Mouse (Mus musculus) neural tube, embryonic 15.5 days (tissue): Measurements from ENCODE around the gene Abcb6. TPM values are rescaled to one million over a fixed set of nuclear protein-coding genes. Genes with fewer than 3 reads are reported as not detected.

ENCODE experiments used
- ATAC-seq: fragments of 200-750 bp; cut with Nextera tagmentation; 2 replicates; pipeline ENCODE4 v1.8.0; 2017; ENCODE audit warnings: mild to moderate bottlenecking, moderate TSS enrichment, moderate library complexity; ENCODE audit not compliant: low FRiP score
- H3K27ac ChIP-seq: fragments of 300-500 bp; sonication (generic); replicated peaks from 2 replicates; pipeline ENCODE4 v1.5.1; 2015; ENCODE audit warnings: mild to moderate bottlenecking, inconsistent platforms
- H3K27me3 ChIP-seq: fragments of 300-500 bp; sonication (generic); replicated peaks from 2 replicates; pipeline ENCODE4 v1.6.1; 2015; ENCODE audit warnings: inconsistent platforms
- H3K36me3 ChIP-seq: fragments of 300-500 bp; sonication (generic); 2 replicates; pipeline ENCODE4 v1.6.1; 2015; ENCODE audit warnings: inconsistent platforms
- H3K4me1 ChIP-seq: fragments of 300-500 bp; sonication (generic); 2 replicates; pipeline ENCODE4 v1.6.1; 2015; ENCODE audit warnings: inconsistent platforms
- H3K4me2 ChIP-seq: fragments of 300-500 bp; sonication (generic); 2 replicates; pipeline ENCODE4 v1.6.1; 2015; ENCODE audit warnings: inconsistent platforms, mild to moderate bottlenecking, moderate library complexity
- H3K4me3 ChIP-seq: fragments of 300-500 bp; sonication (generic); replicated peaks from 2 replicates; pipeline ENCODE4 v1.5.1; 2015; ENCODE audit warnings: mild to moderate bottlenecking, inconsistent platforms
- H3K9ac ChIP-seq: fragments of 300-500 bp; sonication (generic); replicated peaks from 2 replicates; pipeline ENCODE4 v1.6.1; 2015; ENCODE audit warnings: mild to moderate bottlenecking, inconsistent platforms
- H3K9me3 ChIP-seq: fragments of 300-500 bp; sonication (generic); replicated peaks from 2 replicates; pipeline ENCODE4 v1.6.1; 2016; ENCODE audit warnings: inconsistent platforms
- WGBS: fragments of 180-500 bp; shearing (Covaris S2); methylation state at CpG from one replicate; pipeline ENCODE4 v1.1.7; 2015; ENCODE audit warnings: mixed read lengths; 5-methylcytosine and 5-hydroxymethylcytosine counted together
- polyA plus RNA-seq: library from polyadenylated mRNA; unstranded; fragments of >200 nt; fragmentation: Nextera tagmentation; extraction: Ambion mirVana; gene quantifications from 2 replicates; pipeline ENCODE4 v1.2.1, GENCODE M21; 2015

Abcb6 gene
- polyA plus RNA-seq, 1 experiment from 2014 or later: 54.9 TPM

DNA sequence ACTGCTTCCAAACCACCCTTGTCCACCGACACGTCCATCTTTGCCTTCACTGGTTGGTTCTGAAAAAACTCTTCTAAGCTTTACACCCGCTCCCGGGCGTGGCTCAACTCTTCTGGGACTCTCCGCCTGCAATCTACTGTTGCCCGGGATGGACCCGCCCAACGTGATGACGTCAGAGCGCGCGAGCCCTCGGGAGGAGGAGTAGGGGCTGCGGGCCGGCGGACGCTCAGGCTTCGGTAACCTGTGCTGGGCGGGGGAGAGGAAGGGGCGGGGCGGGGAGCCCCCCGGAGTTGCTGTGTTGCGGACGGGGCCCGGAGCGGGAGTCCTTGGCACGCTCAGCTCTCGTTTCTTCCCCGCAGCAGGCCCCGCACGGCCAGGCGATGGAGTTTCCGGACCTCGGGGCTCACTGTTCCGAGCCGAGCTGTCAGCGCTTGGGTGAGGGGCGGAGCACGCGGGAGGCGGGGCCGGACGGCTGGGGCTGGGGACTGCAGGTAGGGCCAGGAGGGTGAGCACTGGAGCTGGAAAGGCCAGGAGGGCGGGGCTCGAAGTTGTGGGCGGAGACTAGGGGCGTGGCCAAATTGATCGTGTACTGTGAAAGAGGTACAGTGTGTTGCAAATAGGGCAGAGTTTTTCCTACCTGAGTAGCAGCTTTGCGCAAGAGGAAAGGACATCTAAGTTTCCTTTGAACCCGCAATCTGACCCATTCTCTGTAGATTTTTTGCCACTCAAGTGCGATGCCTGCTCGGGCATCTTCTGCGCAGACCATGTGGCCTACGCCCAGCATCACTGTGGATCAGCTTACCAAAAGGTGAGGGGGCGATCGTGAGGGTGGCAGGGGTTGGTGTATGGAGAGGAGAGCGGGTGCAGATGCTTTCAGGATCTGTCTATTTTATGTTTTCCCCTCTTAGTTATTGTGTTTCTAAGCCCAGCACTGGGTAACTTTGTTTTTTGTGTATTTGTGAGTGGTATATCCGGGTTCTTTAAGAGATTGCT is 11.4 kb downstream of the Abcb6 start, which contains the start of gene Zfand2b:
Gene Zfand2b, plus strand, starts transcription at position 175 of the 993 bp plus-strand sequence.
- WGBS: under 1% methylated on average over 52 of the region's 59 CpGs
- H3K36me3 ChIP-seq: peaks cover 36% of the 10 kb centered on the region
- no peaks in the 10 kb centered on the region for H3K27me3 ChIP-seq
- H3K4me3 ChIP-seq: peak within 1 kb of the TSS; percentile 89
- peak; percentile 97 for ATAC-seq
- peak within 1 kb of the TSS; percentile 79 for H3K4me2 ChIP-seq
- peaks cover 21% of the 10 kb centered on the region for H3K4me1 ChIP-seq
- H3K27ac ChIP-seq: peak within 1 kb of the TSS; percentile 96
- peak within 1 kb of the TSS; percentile 83 for H3K9ac ChIP-seq
- no peaks in the 10 kb centered on the region for H3K9me3 ChIP-seq

DNA sequence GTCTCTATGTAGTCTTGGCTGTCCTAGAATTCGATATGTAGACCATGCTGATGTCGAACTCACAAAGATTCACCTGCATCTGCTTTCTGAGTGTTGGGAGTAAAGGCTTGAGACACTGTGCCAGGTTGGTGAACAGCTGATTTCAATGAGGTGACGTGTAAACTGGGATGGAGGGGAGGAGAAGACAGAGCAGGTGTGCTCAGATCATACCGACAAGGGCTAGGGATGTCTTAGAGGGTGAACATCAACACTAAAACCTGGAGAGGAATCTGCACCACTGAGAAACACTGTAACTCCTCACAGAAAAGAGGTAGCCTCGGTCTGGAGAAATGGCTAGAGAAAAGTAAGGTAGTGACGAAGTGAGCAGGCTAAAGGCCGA is 12.1 kb downstream of the Abcb6 start:
- peak overlapping the region; percentile 79 for H3K4me2 ChIP-seq
- WGBS: 9% methylated on average over 7 of the region's 7 CpGs
- ATAC-seq: peak; percentile 56

DNA sequence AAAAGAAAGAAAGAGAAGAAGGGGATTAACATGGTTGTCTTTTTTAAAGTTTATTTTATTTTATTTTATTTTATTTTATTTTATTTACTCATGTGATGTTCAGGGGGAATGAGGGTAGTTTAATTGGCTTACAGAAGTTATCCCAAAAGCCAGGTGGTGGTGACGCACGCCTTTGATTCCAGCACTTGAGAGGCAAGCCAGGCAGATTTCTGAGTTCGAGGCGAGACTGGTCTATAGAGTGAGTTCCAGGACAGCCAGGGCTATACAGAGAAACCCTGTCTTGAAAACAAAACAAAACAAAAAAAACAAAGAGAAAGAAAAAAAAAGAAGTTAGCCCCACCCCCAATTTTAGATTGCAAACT is 20.0 kb downstream of the Abcb6 start:
- no peak for ATAC-seq
- Histone ChIP-seq H3K4me3 (no peak overlapping the region), H3K27ac (no peak overlapping the region), H3K4me2 (no peak overlapping the region), H3K9ac (no peak overlapping the region), H3K27me3 (no peaks in the 10 kb centered on the region), H3K4me1 (no peaks in the 10 kb centered on the region), H3K9me3 (no peaks in the 10 kb centered on the region), H3K36me3 (no peaks in the 10 kb centered on the region)
- WGBS: 92% methylated on average over 4 of the region's 4 CpGs

More for the DNA sequence above, 12.1 kb downstream of the Abcb6 start:
- Histone ChIP-seq H3K27me3 (no peaks in the 10 kb centered on the region), H3K9me3 (no peaks in the 10 kb centered on the region), H3K4me1 (peaks cover 21% of the 10 kb centered on the region), H3K27ac (peak overlapping the region; percentile 96), H3K9ac (peak overlapping the region; percentile 83; the same call in 1 of the 2 replicates), H3K4me3 (peak overlapping the region; percentile 89), H3K36me3 (peaks cover 30% of the 10 kb centered on the region)

DNA sequence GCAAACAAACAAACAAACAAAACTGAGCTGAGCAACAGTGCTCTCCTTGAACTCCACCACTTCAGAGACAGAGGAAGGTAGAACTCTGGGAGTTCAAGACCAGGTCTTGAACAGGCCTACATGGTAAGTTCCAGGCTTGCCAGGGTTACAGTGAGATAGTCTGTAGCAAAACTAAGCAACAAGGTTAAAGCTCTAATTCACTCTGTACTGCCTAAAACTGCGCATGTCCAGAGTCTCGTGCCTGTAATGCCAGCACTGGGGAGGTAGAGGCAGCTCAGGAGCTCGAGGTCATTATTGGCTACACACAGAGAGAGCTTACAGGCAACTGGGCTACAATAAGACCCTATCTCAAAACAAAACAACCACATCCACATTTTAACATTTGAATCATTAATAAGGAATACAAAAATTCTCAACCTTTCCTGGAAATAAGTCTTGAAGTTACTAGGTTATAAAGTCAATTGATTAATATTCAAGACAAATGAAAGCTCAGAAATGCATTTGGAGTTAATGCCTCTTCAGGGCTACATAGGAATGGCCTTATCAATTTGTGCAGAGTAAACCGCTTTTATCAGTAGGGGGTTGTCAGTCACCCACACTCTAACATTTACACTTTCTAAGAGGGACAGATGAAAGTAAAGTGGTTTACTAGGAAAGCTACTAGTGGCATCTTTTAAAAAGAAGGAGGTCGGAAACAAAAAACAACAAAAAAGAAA is 20.5 kb downstream of the Abcb6 start:
- H3K4me2 ChIP-seq: no peak overlapping the region
- H3K9ac ChIP-seq: no peak overlapping the region
- H3K4me3 ChIP-seq: no peak overlapping the region
- H3K27me3 ChIP-seq: no peaks in the 10 kb centered on the region
- no peaks in the 10 kb centered on the region for H3K9me3 ChIP-seq
- ATAC-seq: no peak
- H3K4me1 ChIP-seq: no peaks in the 10 kb centered on the region
- 83% methylated on average over 5 of the region's 5 CpGs for WGBS
- H3K36me3 ChIP-seq: no peaks in the 10 kb centered on the region
- no peak overlapping the region for H3K27ac ChIP-seq

DNA sequence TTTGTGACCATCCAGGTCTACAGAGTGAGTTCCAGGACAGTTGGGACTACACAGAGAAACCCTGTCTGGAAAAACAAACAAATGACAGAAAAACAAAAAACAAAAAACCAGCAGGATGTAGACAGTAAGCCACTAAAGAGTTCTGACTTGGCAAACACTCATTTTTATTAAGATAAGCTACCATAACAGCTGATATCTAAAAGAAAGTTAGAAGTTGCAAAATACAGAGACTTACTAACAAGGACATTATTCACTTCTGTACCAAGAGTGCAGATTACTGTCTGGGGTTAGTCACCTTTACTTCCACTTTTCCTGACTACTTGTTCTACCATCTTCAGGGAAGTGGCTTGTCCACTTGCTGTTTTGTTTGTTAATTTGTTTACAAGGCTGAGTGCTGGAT is 21.2 kb downstream of the Abcb6 start:
- Histone ChIP-seq H3K27ac (no peak overlapping the region), H3K27me3 (no peaks in the 10 kb centered on the region), H3K4me3 (no peak overlapping the region), H3K4me2 (no peak overlapping the region), H3K4me1 (no peaks in the 10 kb centered on the region), H3K9me3 (no peaks in the 10 kb centered on the region), H3K36me3 (no peaks in the 10 kb centered on the region), H3K9ac (no peak overlapping the region)
- no peak for ATAC-seq

DNA sequence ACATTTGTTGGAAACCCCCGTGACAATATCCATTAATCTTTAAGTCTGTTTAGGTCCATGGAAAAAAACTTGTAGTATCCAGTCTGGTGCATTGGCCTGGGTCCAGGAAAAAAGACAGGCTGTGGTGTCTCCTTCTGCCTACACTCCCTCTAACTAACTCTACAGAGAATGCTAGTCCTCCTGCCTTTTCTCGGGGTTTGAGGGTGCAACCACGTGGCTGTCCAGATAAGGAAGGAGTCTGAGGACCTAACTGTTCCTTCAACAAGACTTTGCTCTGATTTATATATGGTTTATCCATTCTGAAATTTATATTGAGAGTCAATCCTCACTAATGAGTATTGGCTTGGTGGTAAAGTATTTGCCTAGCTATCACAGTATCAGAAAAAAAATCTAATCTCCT is 24.4 kb downstream of the Abcb6 start:
- Histone ChIP-seq H3K4me1 (no peaks in the 10 kb centered on the region), H3K9ac (no peak overlapping the region), H3K9me3 (no peaks in the 10 kb centered on the region), H3K27ac (no peak overlapping the region), H3K4me2 (no peak overlapping the region), H3K4me3 (no peak overlapping the region), H3K36me3 (no peaks in the 10 kb centered on the region), H3K27me3 (no peaks in the 10 kb centered on the region)
- no peak for ATAC-seq
- WGBS: 74% methylated on average over 3 of the region's 3 CpGs

DNA sequence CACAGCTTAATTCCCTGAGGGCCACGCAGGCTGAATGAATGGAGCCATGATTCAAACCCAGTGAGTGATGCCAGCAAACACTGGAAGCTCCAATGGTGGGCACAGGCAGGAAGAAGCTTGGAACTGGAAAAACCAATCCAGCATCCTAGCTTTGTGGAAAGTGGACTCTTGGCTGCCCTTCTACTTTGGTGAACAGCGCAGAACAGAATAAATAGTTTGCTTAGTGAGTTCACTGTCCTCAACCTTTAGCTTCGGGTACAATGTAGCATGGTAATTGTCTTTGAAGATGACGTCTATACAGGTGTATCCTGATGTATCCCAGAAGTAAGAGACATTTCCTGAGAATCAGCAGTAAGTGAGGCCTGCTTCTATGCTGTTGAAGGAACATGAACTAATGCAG is 31.5 kb downstream of the Abcb6 start:
- H3K4me2 ChIP-seq: no peak overlapping the region
- H3K4me1 ChIP-seq: peaks cover 15% of the 10 kb centered on the region
- H3K9me3 ChIP-seq: no peaks in the 10 kb centered on the region
- no peak overlapping the region for H3K9ac ChIP-seq
- peaks cover 46% of the 10 kb centered on the region for H3K36me3 ChIP-seq
- no peak overlapping the region for H3K27ac ChIP-seq
- no peak overlapping the region for H3K4me3 ChIP-seq
- WGBS: 90% methylated on average over 4 of the region's 4 CpGs
- no peak for ATAC-seq
- no peaks in the 10 kb centered on the region for H3K27me3 ChIP-seq

DNA sequence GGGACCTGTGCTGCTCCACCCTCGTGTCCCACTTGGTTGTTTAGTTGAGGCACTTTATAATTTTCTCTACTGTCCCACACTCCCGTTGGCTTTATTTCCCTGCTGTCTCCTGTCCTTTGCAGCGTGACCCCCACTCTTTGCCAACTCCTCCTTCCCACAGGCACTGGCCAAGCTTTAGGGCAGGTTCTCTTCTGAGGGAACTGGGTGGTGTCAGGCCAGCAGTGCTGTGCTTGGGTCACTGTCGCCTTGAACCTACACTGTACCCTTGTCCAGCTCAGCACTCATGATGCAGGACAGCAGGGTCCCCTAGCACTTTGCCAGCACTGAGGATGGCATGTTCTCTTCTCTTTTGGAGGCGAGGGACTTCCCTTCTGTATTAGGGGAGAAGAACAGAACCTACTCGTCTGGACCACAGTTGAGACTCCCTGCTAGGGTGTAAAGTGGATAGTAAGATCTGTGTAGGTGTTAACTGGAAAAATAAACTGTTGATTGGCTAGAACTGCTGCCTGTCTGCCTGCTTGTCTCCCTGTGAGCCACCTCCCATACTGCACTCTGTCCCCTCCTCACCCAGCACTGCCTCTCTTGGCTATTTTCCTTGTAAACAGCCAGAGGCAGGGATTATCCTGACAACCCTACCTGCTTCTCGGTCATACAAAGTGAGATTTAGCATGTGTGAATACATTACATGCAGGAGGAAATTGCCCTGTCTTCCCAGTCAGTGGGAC is 32.6 kb downstream of the Abcb6 start:
- H3K4me1 ChIP-seq: peaks cover 17% of the 10 kb centered on the region
- H3K27me3 ChIP-seq: no peaks in the 10 kb centered on the region
- peaks cover 46% of the 10 kb centered on the region for H3K36me3 ChIP-seq
- H3K4me3 ChIP-seq: no peak overlapping the region
- no peak overlapping the region for H3K4me2 ChIP-seq
- no peak overlapping the region for H3K9ac ChIP-seq
- WGBS: 90% methylated on average over 7 of the region's 7 CpGs
- no peaks in the 10 kb centered on the region for H3K9me3 ChIP-seq
- no peak for ATAC-seq
- no peak overlapping the region for H3K27ac ChIP-seq

DNA sequence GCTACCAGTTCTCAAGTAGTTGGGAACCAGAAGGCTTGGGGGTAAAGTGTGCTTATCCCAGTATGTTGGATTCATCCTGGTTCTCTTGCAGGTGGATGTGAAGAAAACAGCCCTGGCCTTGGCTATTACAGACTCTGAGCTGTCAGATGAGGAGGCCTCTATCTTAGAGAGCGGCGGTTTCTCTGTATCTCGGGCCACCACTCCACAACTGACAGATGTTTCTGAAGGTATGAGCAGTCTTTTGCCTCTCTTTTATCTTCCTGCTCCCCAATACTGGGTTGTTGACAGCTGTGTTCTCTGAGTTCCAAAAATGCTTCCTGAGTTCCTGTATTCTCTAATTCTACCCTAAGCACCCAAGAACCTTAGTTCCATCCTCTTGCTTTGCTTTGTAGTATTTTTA is 34.6 kb downstream of the Abcb6 start:
- Histone ChIP-seq H3K36me3 (peaks cover 46% of the 10 kb centered on the region), H3K9ac (no peak overlapping the region), H3K9me3 (no peaks in the 10 kb centered on the region), H3K4me1 (peaks cover 28% of the 10 kb centered on the region), H3K4me3 (no peak overlapping the region), H3K27me3 (no peaks in the 10 kb centered on the region), H3K27ac (no peak overlapping the region), H3K4me2 (no peak overlapping the region)
- ATAC-seq: no peak
- 92% methylated on average over 3 of the region's 3 CpGs for WGBS

DNA sequence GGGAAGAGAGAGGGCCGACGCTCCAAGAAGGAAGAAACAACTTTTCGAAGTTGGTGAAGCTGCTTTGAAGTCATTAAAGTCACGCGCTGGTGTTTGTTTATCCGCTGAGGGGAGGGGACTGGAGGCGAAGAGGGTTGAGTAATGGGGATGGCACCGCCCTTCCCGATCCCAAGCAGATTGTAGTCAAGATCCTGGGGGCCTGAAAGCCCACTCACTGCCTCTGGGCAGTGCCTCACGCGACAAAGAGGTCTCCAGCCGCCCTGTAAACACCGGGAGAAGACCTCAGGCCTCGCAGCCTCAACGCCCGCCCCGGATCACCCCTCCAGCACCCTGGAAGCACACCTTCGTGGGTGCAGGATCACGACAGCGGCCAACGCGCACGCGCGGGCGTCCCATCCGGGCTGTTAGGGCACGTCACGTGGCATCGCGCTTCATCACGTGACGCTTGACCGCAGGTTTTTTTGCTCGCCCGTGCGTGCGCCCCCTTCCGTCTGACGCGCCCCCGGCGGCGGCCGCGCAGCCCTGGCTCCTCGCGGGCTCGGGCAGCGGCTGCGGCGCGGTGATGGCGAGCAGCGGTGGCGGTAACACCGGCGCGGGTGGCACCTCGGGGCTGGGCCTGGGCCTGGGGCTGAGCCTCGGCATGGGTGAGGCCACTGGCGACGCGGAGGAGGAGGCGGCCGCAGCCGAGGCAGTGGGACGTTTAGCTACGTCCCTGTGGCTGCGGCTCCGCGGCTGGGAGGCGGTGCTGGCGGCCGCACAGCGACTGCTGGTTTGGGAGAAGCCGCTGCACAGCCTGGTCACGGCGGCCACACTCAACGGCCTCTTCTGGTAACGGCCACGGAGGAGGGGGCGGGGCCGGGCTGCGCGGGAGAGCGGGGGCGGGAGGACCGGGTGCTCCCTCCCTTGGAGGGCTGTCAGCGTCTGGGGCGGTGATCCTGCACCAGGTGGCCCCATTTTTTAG is 37.6 kb downstream of the Abcb6 start, which contains the start of the genes Cnppd1 and Retreg2:
Gene Cnppd1, minus strand, starts transcription at position 411 of the 961 bp plus-strand sequence.
Gene Retreg2, plus strand, starts transcription at position 478 of the 961 bp plus-strand sequence.
- Histone ChIP-seq H3K27me3 (no peaks in the 10 kb centered on the region), H3K4me2 (peak within 1 kb of the TSS; percentile 96), H3K4me3 (peak within 1 kb of the TSS; percentile 78), H3K36me3 (peaks cover 53% of the 10 kb centered on the region), H3K9me3 (no peaks in the 10 kb centered on the region), H3K4me1 (peaks cover 44% of the 10 kb centered on the region), H3K27ac (peak within 1 kb of the TSS; percentile 98), H3K9ac (peak within 1 kb of the TSS; percentile 81)
- peak; percentile 90 for ATAC-seq
- WGBS: 0% methylated on average over 89 of the region's 91 CpGs
